ENCODE assay signal across 8 mouse cellular contexts in the genomic region with DNA sequence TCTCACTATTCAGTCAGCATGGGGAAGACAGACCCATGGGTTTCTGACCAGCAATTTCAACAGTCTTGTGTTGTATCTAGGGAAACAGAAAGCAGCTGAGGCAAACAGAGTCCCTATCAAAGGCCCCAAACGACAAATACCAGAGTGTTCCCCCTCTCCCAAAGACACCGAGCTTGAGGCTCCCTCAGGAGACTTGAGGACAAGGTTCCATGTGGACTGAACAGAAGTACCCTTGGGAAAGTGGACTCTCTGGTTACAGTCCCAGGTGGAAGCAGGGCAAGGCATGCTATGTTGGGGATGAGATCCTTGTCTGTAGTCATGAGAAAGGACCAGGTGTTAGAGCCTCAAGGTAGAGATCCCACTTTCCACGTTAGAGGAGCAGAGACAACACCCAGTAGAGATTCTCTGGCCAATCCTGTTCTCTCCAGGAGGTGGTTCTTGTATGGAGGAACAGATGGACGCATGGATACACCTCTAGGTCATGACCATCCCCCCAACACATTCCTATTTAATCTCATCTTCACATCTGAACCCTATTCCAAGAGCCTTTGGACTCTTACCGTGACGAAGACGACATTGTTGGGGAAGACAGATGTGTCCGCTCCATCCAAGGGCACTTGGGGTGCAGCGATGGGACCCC. TPM values are rescaled to one million over a fixed set of nuclear protein-coding genes. Genes with fewer than 3 reads are reported as not detected.
A peak's percentile ranks its signal among the peaks of the same experiment; 100 is the strongest.
DNase-seq lines count a peak whose midpoint lies in the region; ATAC-seq and TF ChIP-seq lines count a peak whose summit lies in the region.

No protein-coding gene starts in this region.

- TF ChIP-seq EP300 in ES-Bruce4 (IDR thresholded peaks at IDR 0.05; ENCODE audit: insufficient read depth, low read depth, low read length) = no peak

- intact Hi-C loops in left cerebral cortex, postnatal 36 days (cut with DNase I) = no loop called here

- H3K9me3 ChIP-seq in ES-Bruce4 (replicated peaks; ENCODE audit: control insufficient read depth, insufficient read depth, low read length, poor library complexity, severe bottlenecking) = no peaks in the 10 kb centered on the region
- peaks cover 3% of the 10 kb centered on the region; the same call in 1 of the 2 replicates for H3K9me3 ChIP-seq in heart, embryonic 16.5 days (replicated peaks; ENCODE audit: control insufficient read depth, low read length)
- H3K9me3 ChIP-seq in liver, embryonic 16.5 days (replicated peaks; ENCODE audit: control insufficient read depth, low read length) = no peaks in the 10 kb centered on the region

- H3K27me3 ChIP-seq in ES-Bruce4 (ENCODE audit: control insufficient read depth, insufficient read depth, low read length, poor library complexity, severe bottlenecking) = no peaks in the 10 kb centered on the region
- H3K27me3 ChIP-seq in heart, embryonic 16.5 days (ENCODE audit: control insufficient read depth, insufficient read depth, low read length) = no peaks in the 10 kb centered on the region
- no peaks in the 10 kb centered on the region for H3K27me3 ChIP-seq in liver, embryonic 16.5 days (ENCODE audit: control insufficient read depth, insufficient read depth, low read depth, low read length)

- peak overlapping the region; percentile 97; the same call in 1 of the 2 replicates for H3K9ac ChIP-seq in ES-Bruce4 (ENCODE audit: low read depth, poor library complexity, severe bottlenecking)
- peak overlapping the region; percentile 91 for H3K9ac ChIP-seq in heart, embryonic 16.5 days (ENCODE audit: low read length)
- H3K9ac ChIP-seq in liver, embryonic 16.5 days (ENCODE audit: low read depth, low read length) = peak overlapping the region; percentile 95

- H3K4me3 ChIP-seq in ES-Bruce4 (ENCODE audit: low read depth, low read length) = peak overlapping the region; percentile 80
- H3K4me3 ChIP-seq in heart, embryonic 16.5 days (ENCODE audit: low read length) = peak overlapping the region; percentile 84
- peak overlapping the region; percentile 88 for H3K4me3 ChIP-seq in liver, embryonic 16.5 days (ENCODE audit: low read depth, low read length)

- ATAC-seq in heart, embryonic 16.5 days (replicated peaks; ENCODE audit: extremely low read depth, insufficient read depth, low FRiP score) = no peak
- no peak for ATAC-seq in liver, embryonic 16.5 days (ENCODE audit: low read depth)

- WGBS in heart, embryonic 16.5 days = 61% methylated on average over 9 of the region's 9 CpGs
- 50% methylated on average over 9 of the region's 9 CpGs for WGBS in liver, embryonic 16.5 days (ENCODE audit: insufficient replicate concordance)

- H3K4me2 ChIP-seq in heart, embryonic 16.5 days (ENCODE audit: low read depth, low read length) = peak overlapping the region; percentile 90
- peak overlapping the region; percentile 99 for H3K4me2 ChIP-seq in liver, embryonic 16.5 days (ENCODE audit: low read depth, low read length)

- H3K4me1 ChIP-seq in ES-Bruce4 (ENCODE audit: control insufficient read depth, insufficient read depth, low read length) = no peaks in the 10 kb centered on the region
- H3K4me1 ChIP-seq in heart, embryonic 16.5 days (ENCODE audit: control insufficient read depth, insufficient read depth, low read length) = peaks cover 35% of the 10 kb centered on the region
- peaks cover 41% of the 10 kb centered on the region for H3K4me1 ChIP-seq in liver, embryonic 16.5 days (ENCODE audit: control insufficient read depth, low read depth, low read length)

- no peak for TF ChIP-seq CTCF in ES-Bruce4 (IDR thresholded peaks at IDR 0.05; ENCODE audit: low read depth, low read length)

- peaks cover 42% of the 10 kb centered on the region for H3K36me3 ChIP-seq in ES-Bruce4 (ENCODE audit: control insufficient read depth, insufficient read depth, low read length, poor library complexity, severe bottlenecking)
- H3K36me3 ChIP-seq in heart, embryonic 16.5 days (ENCODE audit: control insufficient read depth, insufficient read depth) = peaks cover 29% of the 10 kb centered on the region
- peaks cover 29% of the 10 kb centered on the region for H3K36me3 ChIP-seq in liver, embryonic 16.5 days (ENCODE audit: control insufficient read depth, insufficient read depth)

- peak; percentile 94 for DNase-seq in heart, adult 11 months
- DNase-seq in heart, adult 9 months (ENCODE audit: low spot score in 2 of 2) = no peak
- no peak for DNase-seq in spleen, adult 12 weeks (ENCODE audit: low spot score)
- no peak for DNase-seq in urinary bladder, adult 18-20 months (ENCODE audit: low spot score in 2 of 2)
- DNase-seq in left cerebral cortex, postnatal 36 days (ENCODE audit: low spot score in 2 of 2) = no peak

- TF ChIP-seq POLR2A in ES-Bruce4 (IDR thresholded peaks at IDR 0.05; ENCODE audit: insufficient read depth, low read length) = no peak

- H3K27ac ChIP-seq in ES-Bruce4 (ENCODE audit: insufficient read depth, low read length) = no peak overlapping the region
- no peak overlapping the region for H3K27ac ChIP-seq in heart, embryonic 16.5 days (ENCODE audit: low read length)
- H3K27ac ChIP-seq in liver, embryonic 16.5 days (ENCODE audit: low read length) = 0 out of 2 replicates have a peak overlapping the region, but pooled peaks have one; percentile 20

RNA-seq across cellular contexts. Expression of a gene that starts 3.4 kb away (rescaled TPM):
- polyA plus RNA-seq in ES-Bruce4 (2011; ENCODE audit: insufficient read depth, insufficient read length, low read depth, missing spikeins) = 21.6 and 24.8 TPM in 2 replicates
- polyA plus RNA-seq in heart, embryonic 16.5 days (2015; fragmentation: Nextera tagmentation; extraction: Ambion mirVana) = 5.6 and 5.7 TPM in 2 replicates
- 3.8 and 4.6 TPM in 2 replicates for polyA plus RNA-seq in liver, embryonic 16.5 days (2015; fragmentation: Nextera tagmentation; extraction: Ambion mirVana)
- total RNA-seq in left cerebral cortex, postnatal 36 days (2021) = 10 to 100 TPM; 33.5 to 42.8 TPM

RNA-seq across cellular contexts. Expression of a gene that starts 3.6 kb away (rescaled TPM):
- polyA plus RNA-seq in ES-Bruce4 (2011; ENCODE audit: insufficient read depth, insufficient read length, low read depth, missing spikeins) = 15.0 and 15.5 TPM in 2 replicates
- polyA plus RNA-seq in heart, embryonic 16.5 days (2015; fragmentation: Nextera tagmentation; extraction: Ambion mirVana) = 9.6 and 9.9 TPM in 2 replicates
- 3.8 and 4.0 TPM in 2 replicates for polyA plus RNA-seq in liver, embryonic 16.5 days (2015; fragmentation: Nextera tagmentation; extraction: Ambion mirVana)
- total RNA-seq in left cerebral cortex, postnatal 36 days (2021) = 1 to 10 TPM; 4.6 to 7.2 TPM

RNA-seq across cellular contexts. Expression of a gene that starts 5.4 kb away (rescaled TPM):
- polyA plus RNA-seq in ES-Bruce4 (2011; ENCODE audit: insufficient read depth, insufficient read length, low read depth, missing spikeins) = 30.3 and 35.4 TPM in 2 replicates
- 20.5 and 22.6 TPM in 2 replicates for polyA plus RNA-seq in heart, embryonic 16.5 days (2015; fragmentation: Nextera tagmentation; extraction: Ambion mirVana)
- 14.8 and 15.5 TPM in 2 replicates for polyA plus RNA-seq in liver, embryonic 16.5 days (2015; fragmentation: Nextera tagmentation; extraction: Ambion mirVana)
- total RNA-seq in left cerebral cortex, postnatal 36 days (2021) = 10 to 100 TPM; 23.5 to 28.6 TPM

RNA-seq across cellular contexts. Expression of a gene that starts 38.5 kb away (rescaled TPM):
- 47.7 and 53.3 TPM in 2 replicates for polyA plus RNA-seq in ES-Bruce4 (2011; ENCODE audit: insufficient read depth, insufficient read length, low read depth, missing spikeins)
- 164 and 189 TPM in 2 replicates for polyA plus RNA-seq in heart, embryonic 16.5 days (2015; fragmentation: Nextera tagmentation; extraction: Ambion mirVana)
- polyA plus RNA-seq in liver, embryonic 16.5 days (2015; fragmentation: Nextera tagmentation; extraction: Ambion mirVana) = 59.8 and 64.4 TPM in 2 replicates
- 100 to 1,000 TPM; 166 to 203 TPM for total RNA-seq in left cerebral cortex, postnatal 36 days (2021)

RNA-seq across cellular contexts. Expression of a gene that starts 42.6 kb away (rescaled TPM):
- polyA plus RNA-seq in ES-Bruce4 (2011; ENCODE audit: insufficient read depth, insufficient read length, low read depth, missing spikeins) = 12.4 and 13.0 TPM in 2 replicates
- polyA plus RNA-seq in heart, embryonic 16.5 days (2015; fragmentation: Nextera tagmentation; extraction: Ambion mirVana) = 1.6 and 1.9 TPM in 2 replicates
- 0.21 and 0.33 TPM in 2 replicates for polyA plus RNA-seq in liver, embryonic 16.5 days (2015; fragmentation: Nextera tagmentation; extraction: Ambion mirVana)
- total RNA-seq in left cerebral cortex, postnatal 36 days (2021) = 10 to 100 TPM; 70.1 to 79.5 TPM
